Mouse (Mus musculus) layer of hippocampus, postnatal 36 days (tissue): ENCODE data around the gene Zfp619. TPM values are rescaled to one million over a fixed set of nuclear protein-coding genes. Genes with fewer than 3 reads are reported as not detected.
"Not testable (repeated sequence)": the region's sequence is repeated elsewhere in the genome, so short reads cannot be mapped to it uniquely, and the experiment has no call there.

ENCODE experiments used
- DNase-seq, 2 experiments: peaks; one replicate each; pipeline ENCODE4 v3.0.0; 2022
- total RNA-seq, 2 experiments: library from RNA; stranded (reverse); gene quantifications; 2 replicates each; pipeline ENCODE4 v1.2.3; 2021

The Zfp619 gene
- 1 to 10 TPM; 3.7 to 3.9 TPM for total RNA-seq

- DNase-seq: peak; percentile 93 to 94
Observed at GRCm38 (mm10) chr7:39517616-39518177, at the start of gene Zfp619. Gene Zfp619, plus strand, starts transcription at chr7:39517766.

GRCm38 (mm10) chr7:39479013-39479412, 38.6 kb upstream of the Zfp619 start:
- DNase-seq: no peak

GRCm38 (mm10) chr7:39484384-39484783, 33.2 kb upstream of the Zfp619 start:
- DNase-seq: no peak

GRCm38 (mm10) chr7:39487159-39487853, 30.3 kb upstream of the Zfp619 start:
- peak in 1 of 2 experiments; percentile 12 for DNase-seq

- DNase-seq: no peak
Observed at GRCm38 (mm10) chr7:39487854-39488205, 29.7 kb upstream of the Zfp619 start.

GRCm38 (mm10) chr7:39494646-39495045, 22.9 kb upstream of the Zfp619 start:
- no peak for DNase-seq

DNA sequence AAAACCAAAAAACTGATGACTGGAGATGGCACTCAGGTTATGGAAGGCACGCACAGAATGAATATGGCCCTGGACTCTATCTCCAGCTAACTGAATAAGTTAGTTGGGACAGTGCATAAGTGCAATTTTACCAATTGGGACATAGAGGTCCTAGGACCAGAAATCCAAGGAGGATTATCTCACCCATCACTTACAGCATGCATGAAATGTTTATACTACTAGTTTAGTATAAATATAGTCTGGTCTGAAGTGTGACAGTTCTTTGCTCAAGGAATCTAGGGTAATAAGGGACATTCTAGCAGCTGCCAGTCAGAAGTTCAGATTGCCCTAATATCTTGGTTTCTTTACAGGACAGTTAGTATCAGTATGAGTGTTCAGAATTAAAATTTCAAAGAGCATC, 13.5 kb upstream of the Zfp619 start:
- DNase-seq: no peak

DNA sequence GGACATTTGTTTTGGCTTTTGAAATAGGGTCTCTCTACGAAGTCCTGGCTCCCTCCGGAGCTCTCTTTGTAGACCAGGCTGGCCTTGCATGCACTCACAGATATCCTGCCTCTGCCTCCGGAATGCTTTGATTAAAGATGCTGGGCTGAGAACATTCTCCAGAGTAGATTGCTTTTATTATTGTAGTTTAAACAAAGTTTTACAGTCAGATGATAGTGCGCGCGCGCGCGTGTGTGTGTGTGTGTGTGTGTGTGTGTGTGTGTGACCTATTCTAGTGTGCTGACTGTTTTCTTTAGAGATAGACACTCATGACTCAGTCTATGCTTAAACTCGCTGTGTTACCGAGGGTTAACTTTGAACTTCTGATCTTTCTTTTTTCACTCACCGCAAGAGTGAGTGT, 796 bp downstream of the Zfp619 start:
- peak in 1 of 2 experiments; percentile 1 for DNase-seq

GRCm38 (mm10) chr7:39523703-39524424, 6.3 kb downstream of the Zfp619 start:
- DNase-seq: no peak

- no peak for DNase-seq
Observed at GRCm38 (mm10) chr7:39543151-39543550, 25.6 kb downstream of the Zfp619 start.

GRCm38 (mm10) chr7:39544242-39545111, 26.9 kb downstream of the Zfp619 start:
- peak; percentile 54 to 67 for DNase-seq

DNA sequence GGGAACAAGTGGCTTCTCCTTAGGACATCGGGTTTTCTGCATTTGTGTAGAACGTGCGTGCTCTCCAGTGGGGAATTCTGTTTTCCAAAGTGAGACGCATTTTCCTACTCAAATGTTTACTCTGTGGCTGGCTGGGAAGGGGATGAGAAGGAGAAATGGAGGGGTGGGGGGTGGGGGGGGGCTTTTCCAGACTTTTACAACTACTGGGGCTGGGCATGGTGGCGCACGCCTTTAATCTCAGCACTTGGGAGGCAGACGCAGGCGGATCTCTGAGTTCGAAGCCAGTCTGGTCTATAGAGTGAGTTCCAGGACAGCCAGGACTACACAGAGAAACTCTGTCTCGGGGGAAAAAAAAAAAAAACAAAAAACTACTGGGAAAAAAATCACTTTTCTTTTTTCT, 27.6 kb downstream of the Zfp619 start:
- no peak for DNase-seq

DNA sequence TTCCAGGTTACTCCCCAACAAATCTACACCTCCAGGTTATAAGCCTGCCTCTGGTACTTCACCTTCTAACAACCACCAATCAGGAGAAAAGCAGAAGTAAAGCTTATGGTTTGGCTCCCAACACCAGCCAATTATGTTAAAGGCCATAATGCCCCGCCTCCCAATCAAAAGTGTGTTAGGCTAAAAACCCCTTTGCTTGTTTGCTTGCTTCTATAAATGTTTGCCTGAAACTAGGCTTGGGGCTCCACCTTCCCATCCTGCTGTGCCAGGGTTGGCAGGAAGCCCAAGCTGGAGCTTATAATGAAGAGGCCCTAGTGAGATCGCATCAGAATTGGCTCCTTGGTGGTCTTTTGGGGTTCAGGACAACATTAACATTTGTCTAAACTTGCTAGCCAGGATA, 31.8 kb downstream of the Zfp619 start:
- no peak for DNase-seq

- DNase-seq: peak; percentile 95 to 96
Observed at GRCm38 (mm10) chr7:39551976-39552891, 34.7 kb downstream of the Zfp619 start.

DNA sequence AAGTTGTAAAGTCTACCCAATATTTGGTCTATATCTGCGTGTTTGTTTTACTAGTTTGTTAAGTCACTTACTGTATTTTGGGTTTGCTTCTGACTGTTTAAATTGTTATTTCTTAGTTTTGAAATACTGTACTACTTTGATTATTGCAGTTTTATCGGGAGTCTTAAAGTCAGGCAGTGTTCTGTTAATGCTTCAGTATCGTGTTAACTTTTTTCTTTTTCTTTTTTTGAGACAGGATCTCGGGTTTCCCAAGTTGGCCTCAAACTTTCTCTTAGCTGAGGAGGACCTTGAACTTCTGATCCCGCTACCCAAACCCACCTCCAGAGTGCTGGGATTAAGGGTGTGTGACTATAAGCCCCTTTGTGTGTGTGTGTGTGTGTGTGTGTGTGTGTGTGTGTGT, 35.4 kb downstream of the Zfp619 start:
- DNase-seq: no peak

DNA sequence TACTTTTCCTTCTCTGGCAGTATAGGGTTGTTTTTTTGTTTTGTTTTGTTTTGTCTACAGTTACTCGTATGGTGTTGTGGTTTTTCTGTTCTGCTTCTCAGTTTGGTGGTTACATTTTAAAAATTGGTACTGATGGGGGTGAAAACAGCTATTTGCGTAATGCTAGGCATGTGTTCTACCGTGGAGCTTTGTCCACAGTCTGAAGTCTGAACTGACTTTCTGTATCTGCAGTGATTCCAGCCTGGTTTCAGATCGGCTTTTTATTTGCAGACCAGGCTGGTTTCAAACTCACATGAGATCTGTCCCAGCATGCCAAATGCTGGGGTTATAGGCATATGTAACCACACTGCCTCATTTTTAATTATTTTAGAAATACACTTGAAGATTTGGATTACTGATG, 36.3 kb downstream of the Zfp619 start:
- no peak for DNase-seq

GRCm38 (mm10) chr7:39580066-39580465, 62.5 kb downstream of the Zfp619 start:
- DNase-seq: no peak

DNA sequence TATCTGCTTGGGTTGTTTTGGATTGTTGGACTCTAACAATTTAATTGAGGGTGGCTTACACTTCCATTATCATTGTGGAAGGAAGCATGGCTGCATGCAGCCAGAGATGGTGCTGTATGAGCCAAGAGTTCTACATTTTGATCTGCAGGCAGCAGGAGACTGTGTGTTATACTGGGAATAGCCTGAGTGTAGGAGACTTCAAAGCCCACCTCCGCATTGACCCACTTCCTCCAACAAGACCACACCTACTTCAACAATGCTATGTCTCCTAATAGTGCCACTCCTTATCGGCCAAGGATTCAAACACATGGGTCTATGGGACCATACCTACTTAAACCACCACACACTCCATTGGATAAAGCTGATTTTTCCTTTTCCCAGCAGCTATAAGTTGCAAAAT, 63.0 kb downstream of the Zfp619 start:
- no peak for DNase-seq

GRCm38 (mm10) chr7:39586834-39587233, 69.3 kb downstream of the Zfp619 start:
- DNase-seq: not testable (repeated sequence)

DNA sequence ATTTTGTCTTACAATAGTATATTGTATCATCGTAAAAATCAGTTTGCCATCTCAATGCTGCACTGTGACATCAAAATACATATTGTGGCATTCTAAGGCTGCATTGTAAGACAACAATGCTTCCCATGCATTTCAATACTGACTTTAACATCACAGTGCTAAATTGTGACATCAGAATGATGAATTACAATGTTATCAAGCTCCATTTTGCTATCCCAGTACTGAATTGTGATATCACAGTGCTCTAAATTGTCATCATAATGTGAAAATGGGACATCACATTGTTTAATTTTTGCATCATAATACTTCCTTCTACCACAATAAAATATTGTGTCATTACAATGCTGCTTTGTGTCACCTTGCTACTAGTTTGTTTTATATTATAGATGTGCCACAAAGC, 70.5 kb downstream of the Zfp619 start:
- DNase-seq: no peak

- DNase-seq: peak; percentile 36 to 52
Observed at GRCm38 (mm10) chr7:39588471-39589041, 71.0 kb downstream of the Zfp619 start.
